Mouse (Mus musculus): ENCODE data around the gene Gh. TPM values are rescaled to one million over a fixed set of nuclear protein-coding genes. Genes with fewer than 3 reads are reported as not detected.

The Gh gene
- polyA plus RNA-seq, 1 experiment: not detected

DNA sequence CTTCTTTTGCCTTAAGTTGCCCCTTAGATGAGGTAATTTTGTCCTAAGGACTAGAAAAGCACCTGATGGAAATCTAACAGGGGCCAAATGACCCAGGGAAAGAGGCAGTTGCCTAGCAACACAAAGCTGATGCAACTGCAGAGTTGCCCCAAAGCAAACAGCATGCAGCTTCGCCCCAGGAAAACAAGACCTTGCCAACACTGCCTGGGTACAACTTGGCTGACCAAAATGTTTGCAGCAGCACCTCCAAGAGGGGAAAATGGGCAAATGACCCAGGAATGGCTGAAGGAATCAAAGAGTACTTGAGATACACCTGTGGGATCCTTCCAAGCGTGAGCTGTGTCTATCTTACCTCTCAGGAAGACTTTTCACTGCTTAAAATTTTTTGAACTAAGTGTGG lies 9.8 kb downstream of the Gh start:
- H3K27me3 ChIP-seq (ENCODE audit: control insufficient read depth, insufficient read depth, low read length): no peaks in the 10 kb centered on the region
- H3K4me3 ChIP-seq (ENCODE audit: control insufficient read depth, low read depth, low read length): no peak overlapping the region
- H3K4me1 ChIP-seq (ENCODE audit: control insufficient read depth, insufficient read depth, low read length): no peaks in the 10 kb centered on the region
- no peak overlapping the region for H3K27ac ChIP-seq (ENCODE audit: control insufficient read depth, insufficient read depth, low read depth, low read length)
- TF ChIP-seq POLR2A (IDR thresholded peaks at IDR 0.05; ENCODE audit: control insufficient read depth, low read depth, low read length) (no peak), CTCF (IDR thresholded peaks at IDR 0.05; ENCODE audit: control insufficient read depth, insufficient read depth, insufficient replicate concordance, low read depth, low read length) (no peak)
- H3K36me3 ChIP-seq (ENCODE audit: control insufficient read depth, insufficient read depth, low read length): no peaks in the 10 kb centered on the region

GRCm38 (mm10) chr11:106290376-106290775 lies 11.3 kb downstream of the Gh start:
- TF ChIP-seq CTCF (IDR thresholded peaks at IDR 0.05; ENCODE audit: control insufficient read depth, insufficient read depth, insufficient replicate concordance, low read depth, low read length) (no peak), POLR2A (IDR thresholded peaks at IDR 0.05; ENCODE audit: control insufficient read depth, low read depth, low read length) (no peak)
- no peak overlapping the region for H3K27ac ChIP-seq (ENCODE audit: control insufficient read depth, insufficient read depth, low read depth, low read length)
- H3K27me3 ChIP-seq (ENCODE audit: control insufficient read depth, insufficient read depth, low read length): no peaks in the 10 kb centered on the region
- H3K4me3 ChIP-seq (ENCODE audit: control insufficient read depth, low read depth, low read length): no peak overlapping the region
- H3K36me3 ChIP-seq (ENCODE audit: control insufficient read depth, insufficient read depth, low read length): no peaks in the 10 kb centered on the region; the same call in none of the 2 replicates
- no peaks in the 10 kb centered on the region for H3K4me1 ChIP-seq (ENCODE audit: control insufficient read depth, insufficient read depth, low read length)

DNA sequence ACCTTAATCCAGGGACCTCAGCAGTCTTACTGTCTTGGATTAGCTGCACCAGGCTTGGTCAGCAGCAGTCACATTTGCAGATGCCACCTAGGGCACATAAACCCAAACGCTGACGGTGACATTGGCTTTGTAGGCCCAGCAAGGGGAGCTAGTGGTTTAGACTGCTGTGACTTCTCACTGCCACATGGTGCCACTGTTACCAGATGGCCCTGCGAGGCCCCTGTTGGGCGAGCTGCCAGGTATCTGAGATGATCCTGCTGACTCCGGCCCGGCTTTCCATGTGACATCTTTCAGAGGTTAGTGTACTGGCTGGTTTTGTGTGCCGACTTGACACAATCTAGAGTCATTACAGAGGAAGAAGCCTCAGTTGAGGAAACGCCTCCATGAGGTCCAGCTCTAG lies 12.3 kb downstream of the Gh start:
- Histone ChIP-seq H3K27me3 (ENCODE audit: control insufficient read depth, insufficient read depth, low read length) (no peaks in the 10 kb centered on the region), H3K4me3 (ENCODE audit: control insufficient read depth, low read depth, low read length) (no peak overlapping the region), H3K4me1 (ENCODE audit: control insufficient read depth, insufficient read depth, low read length) (no peaks in the 10 kb centered on the region), H3K27ac (ENCODE audit: control insufficient read depth, insufficient read depth, low read depth, low read length) (no peak overlapping the region), H3K36me3 (ENCODE audit: control insufficient read depth, insufficient read depth, low read length) (no peaks in the 10 kb centered on the region; the same call in none of the 2 replicates)
- TF ChIP-seq CTCF (IDR thresholded peaks at IDR 0.05; ENCODE audit: control insufficient read depth, insufficient read depth, insufficient replicate concordance, low read depth, low read length) (peak; percentile 21; the same call in 1 of the 2 replicates), POLR2A (IDR thresholded peaks at IDR 0.05; ENCODE audit: control insufficient read depth, low read depth, low read length) (no peak)

- Histone ChIP-seq H3K27me3 (ENCODE audit: control insufficient read depth, insufficient read depth, low read length) (no peaks in the 10 kb centered on the region), H3K4me3 (ENCODE audit: control insufficient read depth, low read depth, low read length) (no peak overlapping the region), H3K27ac (ENCODE audit: control insufficient read depth, insufficient read depth, low read depth, low read length) (no peak overlapping the region), H3K4me1 (ENCODE audit: control insufficient read depth, insufficient read depth, low read length) (no peaks in the 10 kb centered on the region), H3K36me3 (ENCODE audit: control insufficient read depth, insufficient read depth, low read length) (no peaks in the 10 kb centered on the region; the same call in none of the 2 replicates)
- TF ChIP-seq CTCF (IDR thresholded peaks at IDR 0.05; ENCODE audit: control insufficient read depth, insufficient read depth, insufficient replicate concordance, low read depth, low read length) (no peak), POLR2A (IDR thresholded peaks at IDR 0.05; ENCODE audit: control insufficient read depth, low read depth, low read length) (no peak)
Measured at GRCm38 (mm10) chr11:106286987-106287386, 14.7 kb downstream of the Gh start.

DNA sequence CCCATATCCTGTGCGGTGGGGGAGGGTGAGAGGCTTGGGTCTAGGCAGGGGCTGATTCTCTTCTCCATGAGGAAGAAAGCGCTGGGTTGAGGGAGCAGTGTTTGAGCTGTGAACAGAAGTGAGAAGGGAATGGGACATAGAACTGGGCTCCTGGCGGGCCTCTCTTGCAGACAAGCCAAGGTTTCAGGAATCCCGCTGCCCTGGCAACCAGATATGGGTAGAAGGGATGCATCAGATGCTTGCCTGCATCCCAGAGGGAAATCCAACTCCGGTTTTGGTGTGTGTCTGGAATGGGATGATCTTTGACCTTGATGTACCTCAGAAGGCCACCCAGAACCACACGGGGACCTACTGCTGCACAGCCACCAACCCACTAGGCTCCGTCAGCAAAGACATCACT lies 15.5 kb downstream of the Gh start:
- H3K4me1 ChIP-seq (ENCODE audit: control insufficient read depth, insufficient read depth, low read length): no peaks in the 10 kb centered on the region
- no peak overlapping the region for H3K4me3 ChIP-seq (ENCODE audit: control insufficient read depth, low read depth, low read length)
- H3K36me3 ChIP-seq (ENCODE audit: control insufficient read depth, insufficient read depth, low read length): no peaks in the 10 kb centered on the region; the same call in none of the 2 replicates
- no peak for TF ChIP-seq POLR2A (IDR thresholded peaks at IDR 0.05; ENCODE audit: control insufficient read depth, low read depth, low read length)
- TF ChIP-seq CTCF (IDR thresholded peaks at IDR 0.05; ENCODE audit: control insufficient read depth, insufficient read depth, insufficient replicate concordance, low read depth, low read length): no peak
- no peaks in the 10 kb centered on the region for H3K27me3 ChIP-seq (ENCODE audit: control insufficient read depth, insufficient read depth, low read length)
- no peak overlapping the region for H3K27ac ChIP-seq (ENCODE audit: control insufficient read depth, insufficient read depth, low read depth, low read length)

- Histone ChIP-seq H3K36me3 (ENCODE audit: control insufficient read depth, insufficient read depth, low read length) (no peaks in the 10 kb centered on the region; the same call in none of the 2 replicates), H3K4me1 (ENCODE audit: control insufficient read depth, insufficient read depth, low read length) (no peaks in the 10 kb centered on the region), H3K27me3 (ENCODE audit: control insufficient read depth, insufficient read depth, low read length) (no peaks in the 10 kb centered on the region), H3K4me3 (ENCODE audit: control insufficient read depth, low read depth, low read length) (no peak overlapping the region), H3K27ac (ENCODE audit: control insufficient read depth, insufficient read depth, low read depth, low read length) (no peak overlapping the region)
- TF ChIP-seq POLR2A (IDR thresholded peaks at IDR 0.05; ENCODE audit: control insufficient read depth, low read depth, low read length): no peak
- TF ChIP-seq CTCF (IDR thresholded peaks at IDR 0.05; ENCODE audit: control insufficient read depth, insufficient read depth, insufficient replicate concordance, low read depth, low read length): no peak
Measured at GRCm38 (mm10) chr11:106284126-106284525, 17.5 kb downstream of the Gh start.

- Histone ChIP-seq H3K36me3 (ENCODE audit: control insufficient read depth, insufficient read depth, low read length) (no peaks in the 10 kb centered on the region; the same call in none of the 2 replicates), H3K27me3 (ENCODE audit: control insufficient read depth, insufficient read depth, low read length) (no peaks in the 10 kb centered on the region), H3K4me3 (ENCODE audit: control insufficient read depth, low read depth, low read length) (no peak overlapping the region), H3K4me1 (ENCODE audit: control insufficient read depth, insufficient read depth, low read length) (no peaks in the 10 kb centered on the region), H3K27ac (ENCODE audit: control insufficient read depth, insufficient read depth, low read depth, low read length) (no peak overlapping the region)
- TF ChIP-seq POLR2A (IDR thresholded peaks at IDR 0.05; ENCODE audit: control insufficient read depth, low read depth, low read length) (no peak), CTCF (IDR thresholded peaks at IDR 0.05; ENCODE audit: control insufficient read depth, insufficient read depth, insufficient replicate concordance, low read depth, low read length) (no peak)
Measured at GRCm38 (mm10) chr11:106283371-106283770, 18.3 kb downstream of the Gh start.

GRCm38 (mm10) chr11:106282452-106282851 lies 19.2 kb downstream of the Gh start:
- Histone ChIP-seq H3K4me1 (ENCODE audit: control insufficient read depth, insufficient read depth, low read length) (no peaks in the 10 kb centered on the region), H3K4me3 (ENCODE audit: control insufficient read depth, low read depth, low read length) (no peak overlapping the region), H3K27me3 (ENCODE audit: control insufficient read depth, insufficient read depth, low read length) (no peaks in the 10 kb centered on the region), H3K27ac (ENCODE audit: control insufficient read depth, insufficient read depth, low read depth, low read length) (no peak overlapping the region), H3K36me3 (ENCODE audit: control insufficient read depth, insufficient read depth, low read length) (no peaks in the 10 kb centered on the region; the same call in none of the 2 replicates)
- TF ChIP-seq CTCF (IDR thresholded peaks at IDR 0.05; ENCODE audit: control insufficient read depth, insufficient read depth, insufficient replicate concordance, low read depth, low read length) (no peak), POLR2A (IDR thresholded peaks at IDR 0.05; ENCODE audit: control insufficient read depth, low read depth, low read length) (no peak)
